Mouse (Mus musculus) midbrain, embryonic 11.5 days (tissue): Measurements from ENCODE around the gene Ttc30b. TPM values are rescaled to one million over a fixed set of nuclear protein-coding genes. Genes with fewer than 3 reads are reported as not detected.
"Not testable (repeated sequence)": the region's sequence is repeated elsewhere in the genome, so short reads cannot be mapped to it uniquely, and the experiment has no call there.

Source experiments
- ATAC-seq: fragments of 200-750 bp; cut with Nextera tagmentation; 2 replicates; pipeline ENCODE4 v1.8.0; 2017; ENCODE audit warnings: moderate TSS enrichment, moderate library complexity; ENCODE audit not compliant: low FRiP score
- DNase-seq: peaks from one replicate; pipeline ENCODE4 v3.0.0; 2015; ENCODE audit warnings: low spot score; ENCODE audit errors: missing footprints
- H3K27ac ChIP-seq: fragments of 300-500 bp; sonication (generic); 2 replicates; pipeline ENCODE4 v1.5.1; 2014; ENCODE audit warnings: low read depth, low read length
- H3K27me3 ChIP-seq: fragments of 300-500 bp; sonication (generic); 2 replicates; pipeline ENCODE4 v1.6.1; 2014; ENCODE audit warnings: mild to moderate bottlenecking, low read length, moderate library complexity, mixed read lengths; ENCODE audit not compliant: control insufficient read depth, insufficient read depth
- H3K36me3 ChIP-seq: fragments of 300-500 bp; sonication (generic); 2 replicates; pipeline ENCODE4 v1.6.1; 2014; ENCODE audit warnings: mild to moderate bottlenecking, low read length, moderate library complexity, mixed read lengths; ENCODE audit not compliant: control insufficient read depth, insufficient read depth
- H3K4me1 ChIP-seq: fragments of 300-500 bp; sonication (generic); 2 replicates; pipeline ENCODE4 v1.6.1; 2014; ENCODE audit warnings: low read length; ENCODE audit not compliant: control insufficient read depth, insufficient read depth
- H3K4me2 ChIP-seq: fragments of 300-500 bp; sonication (generic); 2 replicates; pipeline ENCODE4 v1.6.1; 2014; ENCODE audit warnings: mild to moderate bottlenecking, moderate library complexity
- H3K4me3 ChIP-seq: fragments of 300-500 bp; sonication (generic); 2 replicates; pipeline ENCODE4 v1.5.1; 2014; ENCODE audit warnings: low read depth, low read length
- H3K9ac ChIP-seq: fragments of 300-500 bp; sonication (generic); 2 replicates; pipeline ENCODE4 v1.6.1; 2014; ENCODE audit warnings: low read length
- H3K9me3 ChIP-seq: fragments of 300-500 bp; sonication (generic); 2 replicates; pipeline ENCODE4 v1.6.1; 2016; ENCODE audit warnings: low read length; ENCODE audit not compliant: control insufficient read depth
- WGBS: fragments of 180-500 bp; shearing (Covaris S2); extraction: QIAGEN DNeasy Blood & Tissue Kit; methylation state at CpG from one replicate; pipeline ENCODE4 v1.1.7; 2014; 5-methylcytosine and 5-hydroxymethylcytosine counted together
- polyA plus RNA-seq: library from polyadenylated mRNA; unstranded; fragments of >200 nt; fragmentation: Nextera tagmentation; extraction: Ambion mirVana; gene quantifications from 2 replicates; pipeline ENCODE4 v1.2.1, GENCODE M21; 2014

The Ttc30b gene
- polyA plus RNA-seq, 1 experiment from 2014 or later = 9.0 TPM

GRCm38 (mm10) chr2:75977752-75978368 is 39.5 kb upstream of the Ttc30b start, which contains the start of gene Ttc30a2:
Ttc30a2 (minus strand) TSS chr2:75978170.
- not testable (repeated sequence) for H3K27me3 ChIP-seq, H3K4me1 ChIP-seq, H3K36me3 ChIP-seq, H3K27ac ChIP-seq, H3K4me2 ChIP-seq, H3K4me3 ChIP-seq, H3K9ac ChIP-seq, H3K9me3 ChIP-seq
- ATAC-seq = peak; percentile 23; the same call in 1 of the 2 replicates
- peak; percentile 86 for DNase-seq
- WGBS = 25% methylated on average over 18 of the region's 24 CpGs

GRCm38 (mm10) chr2:75976070-75976469 is 37.7 kb upstream of the Ttc30b start:
- not testable (repeated sequence) for DNase-seq

GRCm38 (mm10) chr2:75974131-75974530 is 35.7 kb upstream of the Ttc30b start:
- H3K27ac ChIP-seq = no peak overlapping the region
- H3K9me3 ChIP-seq = no peaks in the 10 kb centered on the region
- 76% methylated on average over 9 of the region's 9 CpGs for whole genome bisulfite sequencing
- no peak overlapping the region for H3K9ac ChIP-seq
- H3K27me3 ChIP-seq = no peaks in the 10 kb centered on the region
- H3K4me3 ChIP-seq = no peak overlapping the region
- ATAC-seq = no peak
- no peaks in the 10 kb centered on the region for H3K4me1 ChIP-seq
- peak; percentile 61 for DNase-seq
- H3K4me2 ChIP-seq = no peak overlapping the region
- no peaks in the 10 kb centered on the region for H3K36me3 ChIP-seq

More at GRCm38 (mm10) chr2:75976070-75976469, 37.7 kb upstream of the Ttc30b start:
- not testable (repeated sequence) for H3K4me1 ChIP-seq, H3K4me3 ChIP-seq, ATAC-seq, H3K4me2 ChIP-seq, H3K36me3 ChIP-seq, H3K9ac ChIP-seq, H3K27ac ChIP-seq, H3K27me3 ChIP-seq, H3K9me3 ChIP-seq
- 86% methylated on average over 2 of the region's 2 CpGs for WGBS

- Histone ChIP-seq H3K4me2 (peak overlapping the region; percentile 32), H3K27me3 (no peaks in the 10 kb centered on the region), H3K4me3 (no peak overlapping the region), H3K36me3 (no peaks in the 10 kb centered on the region), H3K9ac (no peak overlapping the region; the same call in 1 of the 2 replicates), H3K4me1 (peaks cover 23% of the 10 kb centered on the region), H3K27ac (no peak overlapping the region), H3K9me3 (no peaks in the 10 kb centered on the region)
- DNase-seq = peak; percentile 94
- 28% methylated on average over 5 of the region's 5 CpGs for WGBS
- peak; percentile 67; the same call in 1 of the 2 replicates for ATAC-seq
Observed at GRCm38 (mm10) chr2:75964972-75965371, 26.6 kb upstream of the Ttc30b start.

- peaks cover 28% of the 10 kb centered on the region for H3K4me1 ChIP-seq
- no peak overlapping the region for H3K27ac ChIP-seq
- no peak overlapping the region; the same call in 1 of the 2 replicates for H3K9ac ChIP-seq
- H3K36me3 ChIP-seq = no peaks in the 10 kb centered on the region
- H3K4me2 ChIP-seq = peak overlapping the region; percentile 32
- H3K4me3 ChIP-seq = no peak overlapping the region
- 14% methylated on average over 14 of the region's 14 CpGs for WGBS
- H3K9me3 ChIP-seq = no peaks in the 10 kb centered on the region
- ATAC-seq (peak; percentile 36), DNase-seq (peak; percentile 91)
- no peaks in the 10 kb centered on the region for H3K27me3 ChIP-seq
Observed at GRCm38 (mm10) chr2:75964512-75964911, 26.1 kb upstream of the Ttc30b start.

- H3K36me3 ChIP-seq = no peaks in the 10 kb centered on the region
- H3K9ac ChIP-seq = no peak overlapping the region
- H3K9me3 ChIP-seq = no peaks in the 10 kb centered on the region
- no peak overlapping the region for H3K27ac ChIP-seq
- H3K4me2 ChIP-seq = no peak overlapping the region
- no peak overlapping the region for H3K4me3 ChIP-seq
- H3K27me3 ChIP-seq = no peaks in the 10 kb centered on the region
- 69% methylated on average over 5 of the region's 5 CpGs for WGBS
- DNase-seq (no peak), ATAC-seq (no peak)
- peaks cover 33% of the 10 kb centered on the region for H3K4me1 ChIP-seq
Observed at GRCm38 (mm10) chr2:75964051-75964450, 25.7 kb upstream of the Ttc30b start.

- H3K4me3 ChIP-seq = no peak overlapping the region
- H3K36me3 ChIP-seq = no peaks in the 10 kb centered on the region
- peaks cover 35% of the 10 kb centered on the region for H3K4me1 ChIP-seq
- 47% methylated on average over 10 of the region's 10 CpGs for WGBS
- no peak for ATAC-seq
- no peak overlapping the region for H3K27ac ChIP-seq
- H3K9ac ChIP-seq = no peak overlapping the region
- H3K9me3 ChIP-seq = no peaks in the 10 kb centered on the region
- DNase-seq = peak; percentile 85
- H3K4me2 ChIP-seq = no peak overlapping the region
- H3K27me3 ChIP-seq = no peaks in the 10 kb centered on the region
Observed at GRCm38 (mm10) chr2:75963211-75963840, 24.9 kb upstream of the Ttc30b start.

GRCm38 (mm10) chr2:75960366-75961330 is 22.3 kb upstream of the Ttc30b start:
- no peak overlapping the region for H3K4me3 ChIP-seq
- peak; percentile 33; the same call in 1 of the 2 replicates for ATAC-seq

More at GRCm38 (mm10) chr2:75960366-75961330, 22.3 kb upstream of the Ttc30b start:
- Histone ChIP-seq H3K36me3 (no peaks in the 10 kb centered on the region), H3K27me3 (no peaks in the 10 kb centered on the region), H3K9me3 (no peaks in the 10 kb centered on the region), H3K4me2 (peak overlapping the region; percentile 26), H3K9ac (peak overlapping the region; percentile 54), H3K27ac (peak overlapping the region; percentile 74; the same call in 1 of the 2 replicates), H3K4me1 (peaks cover 35% of the 10 kb centered on the region)
- no peak for DNase-seq
- 46% methylated on average over 15 of the region's 15 CpGs for WGBS
